Mouse (Mus musculus) left cerebral cortex, adult 6 months (tissue): ENCODE data around the gene Zfp616. TPM values are rescaled to one million over a fixed set of nuclear protein-coding genes. Genes with fewer than 3 reads are reported as not detected.

ENCODE experiments used
- long read RNA-seq, 2 experiments: library from polyadenylated mRNA; unstranded; transcript quantifications; one replicate each; pipeline ENCODE4 v2.0.0; 2019 to 2020
- polyA plus RNA-seq: library from polyadenylated mRNA; unstranded; fragments of <200 nt; fragmentation: Nextera tagmentation; gene quantifications from 2 replicates; pipeline ENCODE4 v1.2.3, GENCODE M21; 2021

Zfp616 gene
- not detected in 2 replicates for polyA plus RNA-seq
- long read RNA-seq, experiment 1: 0 reads
- long read RNA-seq, experiment 2: 0 reads

GRCm38 (mm10) chr11:74069655-74070054 lies at the start of gene Zfp616:
Zfp616 (plus strand) TSS chr11:74069955.

GRCm38 (mm10) chr11:74056451-74056850 lies 13.3 kb upstream of the Zfp616 start, which contains the start of the genes Olfr139 and Olfr399:
Olfr139 (minus strand) TSS chr11:74056551.
Olfr399 (minus strand) TSS chr11:74056615.

GRCm38 (mm10) chr11:74113412-74113811 lies 43.7 kb downstream of the Zfp616 start, which contains the start of gene Olfr401:
Olfr401 (plus strand) TSS chr11:74113712.

Other genes starting within 250 kb of the Zfp616 start
- not detected in 2 replicates for gene Olfr393, start 218.5 kb upstream of the Zfp616 start, polyA plus RNA-seq
- not detected in 2 replicates for gene Olfr394, start 179.2 kb upstream of the Zfp616 start, polyA plus RNA-seq
- gene Olfr395, start 160.7 kb upstream of the Zfp616 start, polyA plus RNA-seq: not detected in 2 replicates
- gene Olfr23, start 133.3 kb upstream of the Zfp616 start, polyA plus RNA-seq: not detected in 2 replicates
- gene Olfr397, start 109.1 kb upstream of the Zfp616 start, polyA plus RNA-seq: not detected in 2 replicates
- not detected in 2 replicates for gene Olfr398, start 79.5 kb upstream of the Zfp616 start, polyA plus RNA-seq
- not detected in 2 replicates for gene Olfr139, start 13.4 kb upstream of the Zfp616 start, polyA plus RNA-seq
- gene Olfr399, start 13.3 kb upstream of the Zfp616 start, polyA plus RNA-seq: not detected in 2 replicates
- gene Olfr401, start 43.8 kb downstream of the Zfp616 start, polyA plus RNA-seq: not detected in 2 replicates
- gene Olfr402, start 83.6 kb downstream of the Zfp616 start, polyA plus RNA-seq: not detected in 2 replicates
- not detected in 2 replicates for gene Olfr403, start 116.3 kb downstream of the Zfp616 start, polyA plus RNA-seq
- gene Olfr43, start 141.4 kb downstream of the Zfp616 start, polyA plus RNA-seq: not detected in 2 replicates
- not detected in 2 replicates for gene Olfr406, start 189.9 kb downstream of the Zfp616 start, polyA plus RNA-seq
- gene Olfr59, start 213.8 kb downstream of the Zfp616 start, polyA plus RNA-seq: not detected in 2 replicates